18 mouse cellular contexts compared by ENCODE assay signal in genomic region chr2:72029081-72029480, GRCm38 (mm10). TPM values are rescaled to one million over a fixed set of nuclear protein-coding genes. Genes with fewer than 3 reads are reported as not detected.
"Had no signal": no experiment of that assay in that cellular context is flagged by ENCODE, and none has a peak within 500 bp of the region (broad histone marks: within the 10 kb centered on the region; RNA-seq: fewer than 3 reads in every experiment).

No protein-coding gene starts in this region.

- H3K36me3 ChIP-seq: liver, embryonic 13.5 days; midbrain, embryonic 12.5 days; neural tube, embryonic 13.5 days; stomach, embryonic 15.5 days had no signal

- DNase-seq: kidney, postnatal 25 days; layer of hippocampus, adult 9-11 months; liver, embryonic 13.5 days; lung, adult 2 months; lung, postnatal 14 days; lung, postnatal 4 days; retina, postnatal 1 day; right cerebral cortex, postnatal 25 days; spleen, adult 18-20 months; thymus, postnatal 25 days had no signal

- H3K4me2 ChIP-seq: liver, embryonic 13.5 days; midbrain, embryonic 12.5 days; neural tube, embryonic 13.5 days; stomach, embryonic 15.5 days had no signal

- H3K4me3 ChIP-seq: layer of hippocampus, adult 2 months; liver, embryonic 13.5 days; midbrain, embryonic 12.5 days; myocyte; neural tube, embryonic 13.5 days; stomach, embryonic 15.5 days had no signal

- H3K27me3 ChIP-seq: liver, embryonic 13.5 days; midbrain, embryonic 12.5 days; neural tube, embryonic 13.5 days; stomach, embryonic 15.5 days had no signal

- H3K9me3 ChIP-seq: liver, embryonic 13.5 days; midbrain, embryonic 12.5 days; neural tube, embryonic 13.5 days; stomach, embryonic 15.5 days had no signal

- ATAC-seq: midbrain, embryonic 16.5 days had no signal

- H3K4me1 ChIP-seq: liver, embryonic 13.5 days; midbrain, embryonic 12.5 days; neural tube, embryonic 13.5 days; stomach, embryonic 15.5 days had no signal

- H3K9ac ChIP-seq: liver, embryonic 13.5 days; midbrain, embryonic 12.5 days; neural tube, embryonic 13.5 days; stomach, embryonic 15.5 days had no signal

- H3K27ac ChIP-seq: kidney, postnatal 0 days; layer of hippocampus, adult 2 months; liver, embryonic 13.5 days; midbrain, embryonic 12.5 days; neural tube, embryonic 13.5 days; stomach, embryonic 15.5 days had no signal

RNA-seq across cellular contexts. Expression of gene Rapgef4, which starts 48.0 kb away (rescaled TPM):
- total RNA-seq: megakaryocyte-erythroid progenitor cell, adult 5-6 weeks had no signal
